Mouse (Mus musculus): ENCODE measurements around the gene Gm36176.
"Not testable (repeated sequence)": the region's sequence is repeated elsewhere in the genome, so short reads cannot be mapped to it uniquely, and the experiment has no call there.

Gene Gm36176

DNA sequence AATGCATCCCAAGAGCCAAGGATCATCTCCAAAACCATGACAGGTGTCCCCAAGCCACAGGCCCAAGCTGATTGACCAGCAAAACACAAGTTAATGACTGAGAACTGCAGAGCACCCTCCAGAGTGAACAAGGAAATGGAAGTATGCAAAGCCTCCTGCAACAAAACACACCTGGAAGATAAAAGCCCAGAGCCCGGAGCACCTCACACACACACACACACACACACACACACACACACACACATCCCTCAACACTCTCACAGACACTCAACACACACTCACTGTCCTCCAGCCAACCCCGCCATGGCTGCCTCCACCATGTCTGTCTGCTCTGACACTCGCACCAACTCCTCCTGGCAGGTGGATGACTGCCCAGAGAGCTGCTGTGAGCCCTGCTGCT is at the start of gene Gm36176:
Gene Gm36176 (plus strand): TSS at position 301 of the 400 bp plus-strand sequence.
- DNase-seq, result no peak

DNA sequence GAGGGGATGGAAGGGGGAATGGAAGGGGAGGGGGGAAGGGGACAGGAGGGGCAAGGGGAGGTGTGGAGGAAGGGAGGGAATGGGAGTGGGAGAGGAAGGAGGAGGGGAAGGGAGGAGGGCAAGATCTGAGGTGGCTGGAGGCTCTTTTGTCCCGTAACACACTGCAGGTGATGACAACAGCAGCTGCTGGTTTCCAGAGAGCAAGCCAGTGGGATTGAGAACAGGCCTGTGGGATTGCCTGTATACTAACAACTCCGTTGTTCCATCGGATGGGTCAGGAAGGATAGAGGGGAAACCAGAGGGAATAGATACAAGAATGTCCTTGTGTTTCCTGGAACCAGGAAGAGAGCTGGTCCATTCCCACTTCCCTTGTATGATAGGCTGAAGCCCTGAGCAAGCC is 48.9 kb upstream of the Gm36176 start:
- DNase-seq, result peak; percentile 39

DNA sequence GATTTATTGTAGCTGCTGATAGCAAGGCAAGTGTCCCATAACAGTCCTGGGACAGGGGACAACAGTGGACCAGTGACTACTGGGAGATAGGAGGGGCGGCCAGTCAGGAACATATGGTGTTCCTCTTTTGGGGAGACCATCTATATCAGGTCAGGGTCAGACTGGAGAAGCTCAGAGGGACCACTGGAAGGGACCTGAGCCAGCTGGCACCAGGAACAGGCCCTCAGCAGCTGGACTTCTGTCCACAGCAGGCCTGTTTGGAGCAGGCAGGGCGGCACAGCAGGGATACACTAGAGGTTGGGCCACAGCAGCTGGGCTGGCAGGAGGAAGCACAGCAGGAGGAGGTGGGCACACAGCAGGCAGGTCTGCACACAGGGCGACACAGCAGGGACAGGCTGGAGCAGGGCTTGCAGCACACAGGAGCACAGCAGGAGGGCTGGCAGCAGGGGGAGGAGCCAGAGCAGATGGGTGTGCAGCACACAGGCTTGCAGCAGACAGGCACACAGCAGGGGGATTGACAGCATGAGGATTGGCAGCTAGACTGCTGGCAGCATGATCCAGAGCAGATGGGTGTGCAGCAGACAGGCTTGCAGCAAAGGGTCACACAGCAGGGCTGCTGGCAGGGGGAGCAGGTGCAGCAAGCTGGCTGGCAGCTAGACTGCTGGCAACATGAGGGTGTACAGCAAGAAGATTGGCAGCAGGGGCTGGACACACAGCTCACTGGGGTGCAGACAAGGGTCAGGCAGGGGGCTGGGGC is 48.3 kb upstream of the Gm36176 start:
- DNase-seq, result not testable (repeated sequence)

GRCm38 (mm10) chr10:77798921-77799508 is 47.6 kb upstream of the Gm36176 start, which contains the start of gene Gm19668:
Gene Gm19668 (minus strand): TSS chr10:77799133.
- peak; percentile 51 for DNase-seq

DNA sequence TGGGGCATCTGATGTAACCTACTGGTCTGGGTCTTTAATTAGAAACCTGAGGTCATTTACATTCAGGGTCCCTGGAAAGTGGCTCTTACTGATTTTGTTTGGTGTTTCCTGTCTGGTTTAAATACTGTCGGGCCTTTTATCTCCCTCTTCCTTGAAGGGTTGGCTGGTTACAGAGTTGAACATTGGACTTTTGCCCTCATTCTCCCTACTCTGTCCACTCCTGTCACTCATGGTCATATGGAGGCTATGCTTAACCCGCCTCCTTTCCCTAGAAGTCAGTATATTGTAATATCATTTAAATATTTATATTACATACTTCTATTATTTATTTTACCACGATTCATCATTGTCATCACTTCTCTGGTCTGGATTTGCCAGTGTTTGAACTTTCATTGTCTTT is 42.5 kb upstream of the Gm36176 start:
- no peak for DNase-seq

DNA sequence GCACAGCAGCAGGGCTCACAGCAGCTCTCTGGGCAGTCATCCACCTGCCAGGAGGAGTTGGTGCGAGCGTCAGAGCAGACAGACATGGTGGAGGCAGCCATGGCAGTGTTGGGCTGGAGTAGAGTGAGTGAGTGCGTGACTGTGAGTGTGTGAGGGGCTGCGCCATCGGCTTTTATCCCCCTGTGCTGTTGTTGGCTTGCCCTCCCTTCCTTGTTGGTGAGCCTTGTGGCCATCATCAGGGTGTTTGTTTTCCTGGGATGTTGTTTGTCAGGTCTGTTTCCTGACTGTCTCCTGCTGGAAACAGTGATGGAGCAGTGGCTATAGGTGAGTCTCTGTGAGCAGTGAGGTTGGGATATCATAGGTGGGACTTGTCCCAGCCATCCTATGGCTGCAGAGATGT is 34.9 kb upstream of the Gm36176 start, which contains the start of gene Gm9507:
Gene Gm9507 (minus strand): TSS at position 101 of the 400 bp plus-strand sequence.
- DNase-seq, result no peak

DNA sequence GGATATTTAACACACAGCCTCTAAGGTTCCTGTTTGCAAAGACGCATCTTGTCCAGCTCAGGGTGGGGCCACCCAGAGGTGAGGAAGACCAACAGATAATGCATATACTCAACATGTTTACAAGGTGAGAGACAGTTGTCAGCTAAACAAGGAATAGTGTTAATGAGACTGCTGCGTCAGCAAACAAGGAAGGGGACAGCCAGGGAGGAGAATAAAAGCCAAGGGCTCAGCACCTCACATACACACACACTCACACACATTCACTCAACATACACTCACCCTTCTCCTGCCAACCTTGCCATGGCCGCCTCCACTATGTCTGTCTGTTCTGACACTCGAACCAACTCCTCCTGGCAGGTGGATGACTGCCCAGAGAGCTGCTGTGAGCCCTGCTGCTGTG is 32.2 kb upstream of the Gm36176 start, which contains the start of gene Gm2696:
Gene Gm2696 (plus strand): TSS at position 301 of the 400 bp plus-strand sequence.
- no peak for DNase-seq

- peak; percentile 45 for DNase-seq
Observed at GRCm38 (mm10) chr10:77815514-77815913, 31.1 kb upstream of the Gm36176 start.

GRCm38 (mm10) chr10:77818523-77818922 is 28.1 kb upstream of the Gm36176 start:
- DNase-seq, result no peak

GRCm38 (mm10) chr10:77819203-77819602 is 27.4 kb upstream of the Gm36176 start:
- DNase-seq, result no peak

- DNase-seq, result no peak
Observed at GRCm38 (mm10) chr10:77826951-77827350, 19.7 kb upstream of the Gm36176 start, which contains the start of gene Krtap10-4. Gene Krtap10-4 (minus strand): TSS chr10:77827095.

- no peak for DNase-seq
Observed at GRCm38 (mm10) chr10:77835647-77836046, 11.0 kb upstream of the Gm36176 start, which contains the start of gene Krtap10-10. Gene Krtap10-10 (plus strand): TSS chr10:77835947.

DNA sequence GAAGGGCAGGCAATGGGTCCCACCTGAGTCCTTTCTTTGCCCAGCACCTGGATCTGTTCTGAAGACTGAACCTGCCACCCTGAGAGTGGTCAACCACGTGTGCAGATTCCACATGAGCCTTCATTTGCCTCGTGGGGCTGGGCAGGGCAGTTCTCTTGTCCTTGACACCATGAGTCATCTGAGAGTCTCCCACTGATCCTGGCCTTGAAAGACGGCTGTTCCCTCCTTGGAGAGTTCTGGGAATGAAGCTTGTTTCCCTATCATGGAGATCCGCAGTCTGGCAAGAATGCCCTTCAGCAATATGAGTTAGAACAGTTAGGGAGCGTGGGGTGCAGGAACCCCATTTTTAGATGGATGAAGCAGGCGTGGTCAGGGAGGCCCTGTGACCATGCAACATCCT is 7.6 kb upstream of the Gm36176 start:
- DNase-seq, result no peak

GRCm38 (mm10) chr10:77846961-77847360 is 358 bp downstream of the Gm36176 start:
- peak; percentile 5 for DNase-seq

GRCm38 (mm10) chr10:77847538-77847937 is 935 bp downstream of the Gm36176 start:
- no peak for DNase-seq

DNA sequence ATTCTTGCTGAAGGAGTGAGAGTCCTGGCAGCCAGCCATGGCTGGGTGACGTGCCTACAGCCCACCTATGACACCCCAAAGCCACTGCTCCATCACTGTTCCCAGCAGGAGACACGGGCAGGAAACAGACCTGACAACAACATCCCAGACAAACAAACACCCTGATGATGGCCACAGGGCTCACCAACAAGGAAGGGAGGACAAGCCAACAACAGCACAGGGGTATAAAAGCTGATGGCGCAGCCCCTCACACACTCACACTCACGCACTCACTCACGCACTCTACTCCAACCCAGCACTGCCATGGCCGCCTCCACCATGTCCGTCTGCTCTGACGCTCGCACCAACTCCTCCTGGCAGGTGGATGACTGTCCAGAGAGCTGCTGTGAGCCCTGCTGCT is 6.0 kb downstream of the Gm36176 start, which contains the start of gene Gm10318:
Gene Gm10318 (plus strand): TSS at position 301 of the 400 bp plus-strand sequence.
- DNase-seq, result peak; percentile 5

GRCm38 (mm10) chr10:77861675-77862074 is 15.1 kb downstream of the Gm36176 start, which contains the start of gene Gm3285:
Gene Gm3285 (plus strand): TSS chr10:77861975.
- no peak for DNase-seq

- DNase-seq, result peak; percentile 81
Observed at GRCm38 (mm10) chr10:77864067-77864761, 17.6 kb downstream of the Gm36176 start.

DNA sequence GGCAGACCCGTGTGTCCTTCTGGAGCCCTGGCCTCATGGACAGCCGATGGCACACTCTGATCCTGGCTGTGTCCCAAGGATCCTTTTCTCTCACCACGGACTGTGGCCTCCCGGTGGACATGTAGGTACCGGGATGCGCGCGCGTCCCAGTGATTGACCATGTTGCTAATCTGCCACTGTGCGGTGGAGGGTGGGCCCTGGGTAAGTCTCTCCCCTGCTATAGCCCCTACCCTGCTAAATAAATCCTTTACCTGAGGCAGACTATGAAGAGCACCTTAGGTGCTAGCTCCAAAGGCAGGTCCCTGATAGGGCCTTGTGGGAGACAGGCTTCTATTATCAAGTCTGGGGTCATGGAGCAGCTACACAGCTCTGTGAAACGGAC is 18.1 kb downstream of the Gm36176 start:
- no peak for DNase-seq

- DNase-seq, result no peak
Observed at GRCm38 (mm10) chr10:77867546-77867945, 20.9 kb downstream of the Gm36176 start.

DNA sequence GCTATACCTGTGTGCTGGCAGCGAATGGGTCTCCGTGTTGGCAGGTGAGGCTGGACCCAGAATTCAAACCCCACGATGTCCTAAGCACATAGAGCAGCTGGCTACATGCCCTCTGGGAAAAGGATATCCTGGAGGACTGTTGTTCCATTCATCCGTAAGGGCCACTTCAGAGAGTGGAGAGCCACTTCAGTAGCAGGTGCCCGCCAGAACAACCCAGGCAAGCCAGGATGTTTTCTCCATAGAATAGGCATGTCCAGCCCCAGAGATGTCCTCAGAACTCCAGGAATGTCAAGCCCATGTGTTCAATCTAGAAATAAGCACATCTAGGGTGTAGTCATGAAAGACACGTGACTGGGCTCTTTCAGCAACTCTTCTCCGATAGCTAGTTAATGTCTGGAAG is 23.0 kb downstream of the Gm36176 start:
- DNase-seq, result no peak

DNA sequence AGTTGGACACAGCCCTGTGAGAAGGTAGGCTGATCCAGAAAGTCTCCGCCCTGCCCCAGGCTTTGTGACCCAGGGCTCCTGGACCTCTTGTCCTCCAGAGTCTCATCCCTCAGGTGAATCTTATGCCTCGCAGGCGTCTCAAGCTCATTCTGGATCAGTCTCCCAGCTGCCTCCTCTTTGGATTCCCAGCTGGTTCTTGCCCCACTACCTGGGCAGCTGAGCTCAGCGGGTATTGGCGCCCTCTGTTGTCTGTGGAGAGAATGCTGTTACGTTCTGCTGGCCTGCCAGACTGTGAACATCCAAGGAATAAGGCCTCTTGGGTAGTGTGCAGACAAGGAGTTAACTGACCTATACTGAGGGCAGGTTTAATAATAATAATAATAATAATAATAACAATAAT is 32.4 kb downstream of the Gm36176 start:
- DNase-seq, result no peak

DNA sequence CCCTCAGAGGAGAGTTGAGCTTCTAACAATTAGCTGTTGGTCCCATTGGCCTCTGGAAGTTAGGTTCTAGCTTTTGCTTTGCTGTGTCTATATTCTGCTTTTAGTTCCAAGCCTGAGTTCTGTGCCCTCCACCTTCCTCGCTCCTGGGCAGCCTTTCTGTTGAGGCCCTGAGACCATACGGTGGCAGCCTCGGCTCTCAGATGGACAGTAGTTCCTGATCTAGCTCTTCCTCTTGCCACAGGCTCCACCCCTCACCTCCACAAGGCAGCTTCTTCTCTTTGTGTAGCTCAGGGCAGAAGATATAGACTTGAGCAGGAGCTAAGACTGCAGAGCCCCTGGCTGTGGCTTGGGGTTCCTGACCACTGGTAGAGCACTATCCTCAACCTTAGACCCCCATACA is 33.7 kb downstream of the Gm36176 start:
- no peak for DNase-seq
